13 mouse cellular contexts compared by ENCODE assay signal in genomic region chr7:97845546-97845945, GRCm38 (mm10). TPM values are rescaled to one million over a fixed set of nuclear protein-coding genes. Genes with fewer than 3 reads are reported as not detected.
DNase-seq lines count a peak whose midpoint lies in the region; ATAC-seq and TF ChIP-seq lines count a peak whose summit lies in the region.
"Had no signal": no experiment of that assay in that cellular context is flagged by ENCODE, and none has a peak within 500 bp of the region (broad histone marks: within the 10 kb centered on the region; RNA-seq: fewer than 3 reads in every experiment).

No protein-coding gene starts in this region.

- intact Hi-C loops in heart, postnatal 25 days (cut with DNase I), result no loop called here

- peaks cover 42% of the 10 kb centered on the region for H3K79me3 ChIP-seq in C2C12 (ENCODE audit: low read depth)

- H3K79me2 ChIP-seq in C2C12 (ENCODE audit: control insufficient read depth, insufficient read depth), result peaks cover 93% of the 10 kb centered on the region

- peak; percentile 55 to 64 for DNase-seq in kidney, adult 8-10 months
- DNase-seq in kidney, postnatal 4 days, result no peak
- peak; percentile 68 for DNase-seq in adrenal gland, postnatal 10 days
- no peak for DNase-seq in heart, postnatal 25 days (ENCODE audit: low spot score)
- no peak for DNase-seq in hindbrain, embryonic 11.5 days (ENCODE audit: low spot score)
- DNase-seq: gastrocnemius, postnatal 36 days; right cerebral cortex, postnatal 25 days had no signal

- H3K9me3 ChIP-seq in hindbrain, embryonic 11.5 days (ENCODE audit: control insufficient read depth, low read length), result no peaks in the 10 kb centered on the region
- H3K9me3 ChIP-seq: embryonic facial prominence, embryonic 15.5 days; hindbrain, embryonic 12.5 days; lung, embryonic 15.5 days had no signal

- WGBS in hindbrain, embryonic 11.5 days, result 80% methylated on average over 2 of the region's 2 CpGs

- H3K4me2 ChIP-seq in hindbrain, embryonic 11.5 days (replicated peaks; ENCODE audit: low read depth, low read length), result no peak overlapping the region
- H3K4me2 ChIP-seq: embryonic facial prominence, embryonic 15.5 days; lung, embryonic 15.5 days had no signal

- no peak for TF ChIP-seq POLR2A in cortical plate, adult 2 months (IDR thresholded peaks at IDR 0.05; ENCODE audit: extremely low read depth, insufficient read depth, low read length)

- no peaks in the 10 kb centered on the region for H3K27me3 ChIP-seq in C2C12 (ENCODE audit: control insufficient read depth, insufficient read depth, insufficient read length)
- H3K27me3 ChIP-seq in hindbrain, embryonic 11.5 days (ENCODE audit: control insufficient read depth, insufficient read depth, low read length), result no peaks in the 10 kb centered on the region
- H3K27me3 ChIP-seq: embryonic facial prominence, embryonic 15.5 days; hindbrain, embryonic 12.5 days; lung, embryonic 15.5 days had no signal

- H3K27ac ChIP-seq in cortical plate, adult 2 months (ENCODE audit: insufficient read depth, low read length), result no peak overlapping the region
- H3K27ac ChIP-seq in hindbrain, embryonic 11.5 days (ENCODE audit: low read depth, low read length), result no peak overlapping the region
- H3K27ac ChIP-seq: embryonic facial prominence, embryonic 15.5 days; hindbrain, embryonic 12.5 days; lung, embryonic 15.5 days had no signal

- no peak overlapping the region for H3ac ChIP-seq in C2C12 (ENCODE audit: control insufficient read depth, insufficient read length, low read depth)

- ATAC-seq in CD4-positive, CD25-positive, alpha-beta regulatory T cell, adult 4 months, result no peak
- no peak for ATAC-seq in hindbrain, embryonic 11.5 days (ENCODE audit: low FRiP score)

- no peak for TF ChIP-seq CTCF in C2C12 (IDR thresholded peaks at IDR 0.05; ENCODE audit: control insufficient read depth, insufficient read depth, insufficient read length)
- no peak for TF ChIP-seq CTCF in cortical plate, adult 2 months (IDR thresholded peaks at IDR 0.05; ENCODE audit: extremely low read depth, insufficient read depth, low read length)

- no peaks in the 10 kb centered on the region for H3K36me3 ChIP-seq in C2C12 (ENCODE audit: control insufficient read depth, insufficient read depth)
- no peaks in the 10 kb centered on the region for H3K36me3 ChIP-seq in hindbrain, embryonic 11.5 days (ENCODE audit: control insufficient read depth, insufficient read depth, low read length)
- H3K36me3 ChIP-seq: embryonic facial prominence, embryonic 15.5 days; hindbrain, embryonic 12.5 days; lung, embryonic 15.5 days had no signal

- peaks cover 5% of the 10 kb centered on the region for H3K4me1 ChIP-seq in cortical plate, adult 2 months (ENCODE audit: control insufficient read depth, insufficient read depth, low read length)
- H3K4me1 ChIP-seq in hindbrain, embryonic 11.5 days (replicated peaks; ENCODE audit: control insufficient read depth, insufficient read depth, low read length), result no peaks in the 10 kb centered on the region

- no peak overlapping the region for H3K4me3 ChIP-seq in C2C12 (ENCODE audit: insufficient read depth, poor library complexity, severe bottlenecking)
- H3K4me3 ChIP-seq in cortical plate, adult 2 months (ENCODE audit: insufficient read depth, low read length), result peak overlapping the region; percentile 20; the same call in 1 of the 2 replicates
- no peak overlapping the region for H3K4me3 ChIP-seq in hindbrain, embryonic 11.5 days (ENCODE audit: low read depth, low read length)
- H3K4me3 ChIP-seq: embryonic facial prominence, embryonic 15.5 days; hindbrain, embryonic 12.5 days; lung, embryonic 15.5 days had no signal

- H3K9ac ChIP-seq in hindbrain, embryonic 11.5 days (ENCODE audit: low read depth, low read length), result no peak overlapping the region
- H3K9ac ChIP-seq: embryonic facial prominence, embryonic 15.5 days; hindbrain, embryonic 12.5 days; lung, embryonic 15.5 days had no signal

TF ChIP-seq in C2C12, 6 proteins besides CTCF, POLR2A, EP300 and RAD21:
- TF ChIP-seq MAX (IDR thresholded peaks at IDR 0.05) (no peak), MYOG (IDR thresholded peaks at IDR 0.05; ENCODE audit: control insufficient read depth, extremely low read depth, insufficient read length) (no peak), CEBPB (IDR thresholded peaks at IDR 0.05; ENCODE audit: low read depth) (no peak), FOSL1 (IDR thresholded peaks at IDR 0.05; ENCODE audit: insufficient read depth, low read length, poor library complexity, severe bottlenecking) (peak; percentile 9), USF1 (IDR thresholded peaks at IDR 0.05; ENCODE audit: low read depth) (no peak), MYOD1 (IDR thresholded peaks at IDR 0.05; ENCODE audit: control insufficient read depth, insufficient read length, low read depth) (no peak)

RNA-seq across cellular contexts. Expression of gene Pak1, which starts 57.2 kb away (rescaled TPM):
- polyA plus RNA-seq in C2C12 (2012; fragmentation: generic; extraction: Trizol), result 39.1 TPM
- 10 to 100 TPM; 17.7 to 20.7 TPM for total RNA-seq in adrenal gland, postnatal 10 days (2021)
- polyA plus RNA-seq in cortical plate, adult 2 months (2012; rRNA removed), result 391 and 412 TPM in 2 replicates
- polyA plus RNA-seq in CD4-positive, CD25-positive, alpha-beta regulatory T cell, adult 4 months (2017; shearing (Covaris generic)), result 1 to 10 TPM; 4.7 to 5.8 TPM
- 1 to 10 TPM; 1.2 to 1.3 TPM for total RNA-seq in heart, postnatal 25 days (2021)
- polyA plus RNA-seq in hindbrain, embryonic 11.5 days (2014; fragmentation: Nextera tagmentation; extraction: Ambion mirVana), result 88.8 and 104 TPM in 2 replicates

Comparison
In these comparisons a context has a peak if more than half of its experiments do, and no peak if none do; other contexts are left out.
1. DNase-seq: peak in kidney, adult 8-10 months (2 of 2) and adrenal gland, postnatal 10 days (single experiment); none in kidney, postnatal 4 days (0 of 2), heart, postnatal 25 days (single experiment) and hindbrain, embryonic 11.5 days (single experiment).